Mouse (Mus musculus): Measurements from ENCODE around the gene Muc3. TPM values are rescaled to one million over a fixed set of nuclear protein-coding genes. Genes with fewer than 3 reads are reported as not detected.
A peak's percentile ranks its signal among the peaks of the same experiment; 100 is the strongest.

Muc3 gene
- polyA plus RNA-seq, 1 experiment: not detected

DNA sequence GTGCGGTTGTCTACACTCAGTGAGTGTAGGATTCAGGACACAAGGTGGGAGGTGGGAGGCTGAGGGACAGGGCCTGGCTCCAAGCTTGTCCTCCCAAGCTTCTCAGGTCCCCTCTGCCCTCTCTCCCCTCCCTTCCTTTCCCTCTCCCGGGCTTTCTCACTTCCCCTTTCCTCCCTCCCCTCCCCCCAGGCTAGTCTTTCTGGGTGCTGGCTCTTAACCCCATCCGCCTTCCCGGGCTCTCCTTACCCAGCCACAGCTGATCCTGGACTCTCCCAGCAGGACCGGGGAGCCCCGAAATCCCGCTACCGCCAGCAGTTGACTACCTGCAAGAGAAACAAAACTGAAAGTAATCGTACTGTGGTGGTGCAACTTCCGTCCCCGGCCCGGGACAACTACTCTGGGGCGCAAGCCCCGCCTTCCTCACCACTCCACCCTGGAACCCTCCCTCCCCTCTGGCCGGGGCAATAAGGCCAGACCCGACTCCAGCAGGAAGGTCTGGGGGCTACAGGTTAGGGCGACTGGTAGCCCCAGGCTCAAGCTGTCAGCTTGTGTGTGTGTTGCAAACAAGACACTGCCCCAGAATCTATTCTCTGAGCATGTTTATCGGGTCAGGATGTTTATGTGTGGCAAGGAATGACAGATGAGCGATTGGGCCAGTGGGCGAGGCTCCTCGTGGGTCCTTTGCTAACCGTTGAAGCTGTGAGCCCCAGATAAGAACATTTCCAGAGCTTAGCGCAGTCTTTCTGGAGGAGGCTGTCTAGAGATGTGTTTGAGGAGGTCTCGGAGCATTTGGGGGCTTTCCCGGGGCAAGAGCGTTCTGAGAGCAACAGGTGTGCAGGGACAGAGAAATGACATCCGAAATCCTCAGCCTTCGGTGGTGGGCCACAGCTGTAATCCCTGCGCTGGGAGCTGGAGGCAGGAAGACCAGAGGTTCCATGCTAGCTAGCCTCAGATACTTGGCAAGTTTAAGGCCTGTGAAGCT is 33.0 kb downstream of the Muc3 start, which contains the start of gene Trim56:
Gene Trim56 (minus strand): TSS at position 344 of the 982 bp plus-strand sequence.
- peaks cover 4% of the 10 kb centered on the region for H3K79me3 ChIP-seq (ENCODE audit: low read depth)
- H3K36me3 ChIP-seq (ENCODE audit: control insufficient read depth, insufficient read depth): peaks cover 10% of the 10 kb centered on the region
- H3K27me3 ChIP-seq (ENCODE audit: control insufficient read depth, insufficient read depth, insufficient read length): no peaks in the 10 kb centered on the region
- TF ChIP-seq CEBPB (IDR thresholded peaks at IDR 0.05; ENCODE audit: low read depth) (peak; percentile 40), CTCF (IDR thresholded peaks at IDR 0.05; ENCODE audit: control insufficient read depth, insufficient read depth, insufficient read length) (no peak), MAX (IDR thresholded peaks at IDR 0.05) (no peak)
- peak within 1 kb of the TSS; percentile 61 for H3K4me3 ChIP-seq (ENCODE audit: insufficient read depth, poor library complexity, severe bottlenecking)
- peak within 1 kb of the TSS; percentile 67 for H3ac ChIP-seq (ENCODE audit: control insufficient read depth, insufficient read length, low read depth)
- peaks cover 17% of the 10 kb centered on the region for H3K79me2 ChIP-seq (ENCODE audit: control insufficient read depth, insufficient read depth)

DNA sequence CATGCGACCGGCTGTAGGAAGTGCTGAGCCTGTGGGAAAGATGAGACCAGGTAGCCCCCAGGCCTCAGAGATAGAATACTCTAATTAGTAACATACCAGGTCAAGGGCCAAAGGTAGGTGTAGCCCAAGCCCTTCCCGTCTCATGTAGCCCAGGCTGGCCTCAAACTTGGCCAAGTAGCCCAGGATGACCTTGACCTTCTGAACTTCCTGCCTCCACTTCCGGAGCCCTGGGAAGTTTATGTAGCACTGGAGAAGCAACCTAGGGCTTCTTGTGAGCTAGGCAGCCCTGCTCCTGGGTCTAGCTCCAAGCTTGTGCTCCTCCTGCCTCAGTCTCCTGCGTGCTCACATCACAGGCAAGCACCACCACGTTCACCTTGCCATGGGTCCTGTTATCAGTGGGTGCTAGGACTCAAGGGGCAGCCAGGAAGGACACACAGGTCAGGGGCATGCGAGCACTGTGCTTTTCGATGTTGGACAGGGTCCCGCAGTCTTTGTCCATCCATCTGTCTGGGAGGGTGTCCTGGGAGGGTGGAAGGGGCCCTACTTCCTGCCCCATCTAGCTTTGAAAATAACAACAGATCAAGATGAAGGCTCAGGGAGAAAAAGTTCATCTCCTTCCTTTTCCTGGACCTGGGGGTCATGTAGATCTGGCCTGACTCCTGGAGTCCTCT is 34.1 kb downstream of the Muc3 start:
- peak overlapping the region; percentile 61 for H3K4me3 ChIP-seq (ENCODE audit: insufficient read depth, poor library complexity, severe bottlenecking)
- H3ac ChIP-seq (ENCODE audit: control insufficient read depth, insufficient read length, low read depth): no peak overlapping the region
- H3K27me3 ChIP-seq (ENCODE audit: control insufficient read depth, insufficient read depth, insufficient read length): no peaks in the 10 kb centered on the region
- peaks cover 4% of the 10 kb centered on the region for H3K79me3 ChIP-seq (ENCODE audit: low read depth)
- H3K79me2 ChIP-seq (ENCODE audit: control insufficient read depth, insufficient read depth): peaks cover 17% of the 10 kb centered on the region
- peaks cover 10% of the 10 kb centered on the region for H3K36me3 ChIP-seq (ENCODE audit: control insufficient read depth, insufficient read depth)
- TF ChIP-seq MAX (IDR thresholded peaks at IDR 0.05): no peak
- TF ChIP-seq MYOG (IDR thresholded peaks at IDR 0.05; ENCODE audit: control insufficient read depth, extremely low read depth, insufficient read length): no peak
- no peak for TF ChIP-seq CEBPB (IDR thresholded peaks at IDR 0.05; ENCODE audit: low read depth)
- no peak for TF ChIP-seq MYOD1 (IDR thresholded peaks at IDR 0.05; ENCODE audit: control insufficient read depth, insufficient read length, low read depth)
- TF ChIP-seq USF1 (IDR thresholded peaks at IDR 0.05; ENCODE audit: low read depth): no peak
- TF ChIP-seq FOSL1 (IDR thresholded peaks at IDR 0.05; ENCODE audit: insufficient read depth, low read length, poor library complexity, severe bottlenecking): no peak
- TF ChIP-seq CTCF (IDR thresholded peaks at IDR 0.05; ENCODE audit: control insufficient read depth, insufficient read depth, insufficient read length): no peak

DNA sequence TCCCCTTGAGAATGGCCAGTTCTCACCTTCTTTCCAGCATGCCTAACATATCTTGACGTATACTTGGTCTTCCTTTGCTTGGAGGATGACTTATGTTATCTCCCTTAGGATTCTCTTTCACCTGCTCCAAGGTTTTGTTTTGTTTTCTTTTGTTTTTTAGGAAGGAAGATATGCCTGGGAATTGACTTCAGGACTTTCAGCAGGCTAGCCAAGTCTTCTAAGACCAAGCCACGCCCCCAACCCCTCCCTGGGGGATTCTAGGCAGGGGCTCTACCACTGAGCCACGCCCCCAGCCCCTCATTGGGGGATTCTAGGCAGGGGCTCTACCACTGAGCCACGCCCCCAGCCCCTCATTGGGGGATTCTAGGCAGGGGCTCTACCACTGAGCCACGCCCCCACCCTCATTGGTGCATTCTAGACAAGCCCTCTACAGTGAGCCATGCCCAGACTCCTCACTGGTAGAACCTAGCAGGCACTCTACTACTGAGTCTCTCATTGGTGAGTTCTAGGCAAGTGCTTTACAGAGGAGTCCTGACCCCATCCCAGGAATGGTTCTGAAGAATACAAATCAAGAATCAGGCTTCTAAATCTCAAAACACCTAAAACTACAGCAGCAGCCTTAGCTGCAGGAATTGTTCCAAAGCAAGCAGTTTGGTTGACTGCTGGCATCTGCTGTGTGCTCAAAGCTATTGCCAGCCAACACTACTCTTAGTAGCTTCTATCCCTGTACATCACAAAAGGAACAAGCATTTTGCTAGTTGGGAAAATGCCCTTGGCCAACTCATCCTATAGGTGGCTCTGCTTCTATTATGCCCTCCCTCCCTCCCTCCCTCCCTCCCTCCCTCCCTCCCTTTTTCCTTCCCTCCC is 37.3 kb downstream of the Muc3 start:
- no peak overlapping the region for H3ac ChIP-seq (ENCODE audit: control insufficient read depth, insufficient read length, low read depth)
- H3K79me2 ChIP-seq (ENCODE audit: control insufficient read depth, insufficient read depth): peaks cover 17% of the 10 kb centered on the region
- peaks cover 4% of the 10 kb centered on the region for H3K79me3 ChIP-seq (ENCODE audit: low read depth)
- TF ChIP-seq CEBPB (IDR thresholded peaks at IDR 0.05; ENCODE audit: low read depth) (no peak), FOSL1 (IDR thresholded peaks at IDR 0.05; ENCODE audit: insufficient read depth, low read length, poor library complexity, severe bottlenecking) (no peak), USF1 (IDR thresholded peaks at IDR 0.05; ENCODE audit: low read depth) (no peak), MAX (IDR thresholded peaks at IDR 0.05) (no peak), CTCF (IDR thresholded peaks at IDR 0.05; ENCODE audit: control insufficient read depth, insufficient read depth, insufficient read length) (no peak), MYOD1 (IDR thresholded peaks at IDR 0.05; ENCODE audit: control insufficient read depth, insufficient read length, low read depth) (no peak), MYOG (IDR thresholded peaks at IDR 0.05; ENCODE audit: control insufficient read depth, extremely low read depth, insufficient read length) (no peak)
- H3K4me3 ChIP-seq (ENCODE audit: insufficient read depth, poor library complexity, severe bottlenecking): no peak overlapping the region
- peaks cover 10% of the 10 kb centered on the region for H3K36me3 ChIP-seq (ENCODE audit: control insufficient read depth, insufficient read depth)
- no peaks in the 10 kb centered on the region for H3K27me3 ChIP-seq (ENCODE audit: control insufficient read depth, insufficient read depth, insufficient read length)

GRCm38 (mm10) chr5:137110863-137111262 is 38.3 kb downstream of the Muc3 start:
- H3ac ChIP-seq (ENCODE audit: control insufficient read depth, insufficient read length, low read depth): no peak overlapping the region
- H3K4me3 ChIP-seq (ENCODE audit: insufficient read depth, poor library complexity, severe bottlenecking): no peak overlapping the region
- H3K79me2 ChIP-seq (ENCODE audit: control insufficient read depth, insufficient read depth): peaks cover 17% of the 10 kb centered on the region
- H3K27me3 ChIP-seq (ENCODE audit: control insufficient read depth, insufficient read depth, insufficient read length): no peaks in the 10 kb centered on the region
- TF ChIP-seq MYOD1 (IDR thresholded peaks at IDR 0.05; ENCODE audit: control insufficient read depth, insufficient read length, low read depth) (no peak), CTCF (IDR thresholded peaks at IDR 0.05; ENCODE audit: control insufficient read depth, insufficient read depth, insufficient read length) (no peak), MAX (IDR thresholded peaks at IDR 0.05) (no peak), USF1 (IDR thresholded peaks at IDR 0.05; ENCODE audit: low read depth) (no peak), CEBPB (IDR thresholded peaks at IDR 0.05; ENCODE audit: low read depth) (no peak), FOSL1 (IDR thresholded peaks at IDR 0.05; ENCODE audit: insufficient read depth, low read length, poor library complexity, severe bottlenecking) (no peak), MYOG (IDR thresholded peaks at IDR 0.05; ENCODE audit: control insufficient read depth, extremely low read depth, insufficient read length) (no peak)
- H3K36me3 ChIP-seq (ENCODE audit: control insufficient read depth, insufficient read depth): peaks cover 10% of the 10 kb centered on the region
- H3K79me3 ChIP-seq (ENCODE audit: low read depth): peaks cover 4% of the 10 kb centered on the region

DNA sequence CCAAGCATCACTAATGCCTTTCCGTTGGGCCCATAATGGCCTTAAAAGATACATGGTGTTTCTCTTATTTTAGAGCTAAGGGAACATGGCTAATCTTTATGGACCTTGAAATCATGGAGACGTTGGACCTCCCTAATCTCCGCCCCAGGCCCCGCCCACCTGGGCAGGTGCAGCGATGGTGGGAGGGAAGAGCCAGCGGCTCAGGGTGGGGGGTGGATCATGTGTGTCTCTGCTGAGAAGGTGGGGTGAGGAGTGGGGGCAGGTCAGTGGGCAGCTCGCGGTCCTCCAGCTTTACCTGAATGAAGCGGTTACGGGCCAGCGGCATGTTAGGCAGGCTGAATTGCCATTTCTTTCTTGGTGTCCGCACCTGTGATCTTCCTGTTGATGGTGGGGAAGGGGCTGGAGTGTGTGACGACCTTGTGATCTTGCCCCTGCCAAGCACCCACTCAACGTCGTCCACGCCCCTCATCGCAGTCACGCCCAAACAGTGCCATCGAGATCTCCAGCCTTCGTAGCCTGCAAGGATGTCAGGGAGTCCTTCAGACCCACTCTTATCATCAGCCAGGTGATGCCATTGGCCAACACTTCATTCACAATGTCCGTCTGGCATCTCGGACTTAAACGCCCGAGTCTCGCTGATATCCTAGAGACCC is 39.1 kb downstream of the Muc3 start:
- Histone ChIP-seq H3K79me2 (ENCODE audit: control insufficient read depth, insufficient read depth) (peaks cover 9% of the 10 kb centered on the region), H3K79me3 (ENCODE audit: low read depth) (peaks cover 2% of the 10 kb centered on the region), H3K4me3 (ENCODE audit: insufficient read depth, poor library complexity, severe bottlenecking) (no peak overlapping the region), H3ac (ENCODE audit: control insufficient read depth, insufficient read length, low read depth) (no peak overlapping the region), H3K27me3 (ENCODE audit: control insufficient read depth, insufficient read depth, insufficient read length) (no peaks in the 10 kb centered on the region), H3K36me3 (ENCODE audit: control insufficient read depth, insufficient read depth) (peaks cover 10% of the 10 kb centered on the region)
- no peak for TF ChIP-seq CEBPB (IDR thresholded peaks at IDR 0.05; ENCODE audit: low read depth)
- no peak for TF ChIP-seq MAX (IDR thresholded peaks at IDR 0.05)
- TF ChIP-seq FOSL1 (IDR thresholded peaks at IDR 0.05; ENCODE audit: insufficient read depth, low read length, poor library complexity, severe bottlenecking): no peak
- no peak for TF ChIP-seq MYOG (IDR thresholded peaks at IDR 0.05; ENCODE audit: control insufficient read depth, extremely low read depth, insufficient read length)
- no peak for TF ChIP-seq MYOD1 (IDR thresholded peaks at IDR 0.05; ENCODE audit: control insufficient read depth, insufficient read length, low read depth)
- TF ChIP-seq CTCF (IDR thresholded peaks at IDR 0.05; ENCODE audit: control insufficient read depth, insufficient read depth, insufficient read length): no peak
- no peak for TF ChIP-seq USF1 (IDR thresholded peaks at IDR 0.05; ENCODE audit: low read depth)
